Mouse (Mus musculus) megakaryocyte progenitor cell, adult 5-6 weeks (primary cell): ENCODE results near the gene Trim17. TPM values are rescaled to one million over a fixed set of nuclear protein-coding genes. Genes with fewer than 3 reads are reported as not detected.

Source experiments
- ATAC-seq: replicated peaks from 2 replicates; pipeline ENCODE4 v1.8.0; 2016; ENCODE audit warnings: mild to moderate bottlenecking, moderate TSS enrichment, inconsistent platforms; ENCODE audit not compliant: poor library complexity
- total RNA-seq, 2 experiments: library from RNA; stranded (forward) in 1 of 2; stranded (reverse) in 1 of 2; fragments of 157-497, 149-512 nt in 1 of 2; fragments of 200-1000 nt in 1 of 2; gene quantifications; 2 replicates each; pipeline versions ENCODE4 v1.2.3 to v1.2.4; 2015 to 2017

The Trim17 gene
- total RNA-seq (2015), result 0.10 TPM in 1 of 2 replicates, not detected in the other
- not detected in 2 replicates for total RNA-seq (2017)

DNA sequence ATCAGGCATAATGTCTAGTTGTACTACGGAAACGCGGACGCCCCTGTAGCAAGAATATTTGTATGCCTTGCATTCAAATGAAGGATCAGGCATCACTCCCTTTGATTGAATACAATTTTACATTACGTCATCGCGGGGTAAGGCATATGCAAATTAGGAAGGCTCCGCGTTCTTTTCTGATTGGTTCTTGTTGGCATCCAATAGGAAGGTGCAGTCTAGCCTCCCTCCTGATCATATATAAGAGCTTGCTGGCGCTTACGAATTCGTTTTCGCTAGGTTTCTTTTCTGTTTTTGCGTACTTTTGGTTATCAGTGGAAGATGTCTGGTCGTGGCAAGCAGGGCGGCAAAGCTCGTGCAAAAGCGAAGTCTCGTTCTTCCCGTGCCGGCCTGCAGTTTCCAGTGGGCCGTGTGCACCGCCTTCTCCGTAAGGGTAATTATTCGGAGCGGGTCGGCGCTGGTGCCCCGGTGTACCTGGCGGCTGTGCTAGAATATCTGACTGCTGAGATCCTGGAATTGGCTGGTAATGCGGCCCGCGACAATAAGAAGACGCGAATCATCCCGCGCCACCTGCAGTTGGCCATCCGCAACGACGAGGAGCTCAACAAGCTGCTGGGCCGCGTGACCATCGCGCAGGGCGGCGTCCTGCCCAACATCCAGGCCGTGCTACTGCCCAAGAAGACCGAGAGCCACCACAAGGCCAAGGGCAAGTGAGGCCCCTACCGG, at the start of gene Trim17, which contains the start of gene Hist3h2a:
TSS of gene Trim17 (plus strand) at position 266 of the 723 bp plus-strand sequence.
TSS of gene Hist3h2a (plus strand) at position 266 of the 723 bp plus-strand sequence.
- ATAC-seq, result peak; percentile 70

- peak; percentile 43 for ATAC-seq
Observed at GRCm38 (mm10) chr11:58904838-58905237, 49.6 kb upstream of the Trim17 start.

- peak; percentile 26; the same call in 1 of the 2 replicates for ATAC-seq
Observed at GRCm38 (mm10) chr11:58913776-58914175, 40.7 kb upstream of the Trim17 start.

DNA sequence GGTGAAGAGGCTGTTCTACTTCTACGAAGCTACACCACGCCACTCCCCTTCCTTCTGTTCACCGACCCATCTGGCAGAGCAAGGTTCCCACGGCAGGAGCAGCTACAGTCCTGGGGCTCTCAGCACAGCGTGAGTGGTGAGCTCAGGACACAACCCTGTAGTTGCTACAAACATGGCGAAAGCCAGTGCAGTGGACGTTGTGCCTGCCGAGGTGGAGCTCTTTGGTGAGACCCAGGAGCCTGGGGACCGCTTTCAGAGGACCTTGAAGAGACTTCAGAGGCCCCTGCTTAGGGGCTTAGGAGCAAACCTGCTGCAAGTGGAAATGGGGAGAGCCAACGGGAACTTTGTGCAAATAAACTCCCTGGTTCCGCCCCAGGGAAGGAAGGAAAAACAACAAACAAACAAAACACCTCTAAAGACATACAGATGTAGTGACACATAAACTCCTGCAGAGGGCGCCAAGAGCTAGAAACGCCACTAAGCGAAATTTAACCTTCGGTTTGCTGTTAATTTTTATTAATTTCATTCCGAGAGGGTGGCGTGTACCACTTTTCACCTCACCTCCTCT, 39.9 kb upstream of the Trim17 start:
- ATAC-seq, result peak; percentile 33

DNA sequence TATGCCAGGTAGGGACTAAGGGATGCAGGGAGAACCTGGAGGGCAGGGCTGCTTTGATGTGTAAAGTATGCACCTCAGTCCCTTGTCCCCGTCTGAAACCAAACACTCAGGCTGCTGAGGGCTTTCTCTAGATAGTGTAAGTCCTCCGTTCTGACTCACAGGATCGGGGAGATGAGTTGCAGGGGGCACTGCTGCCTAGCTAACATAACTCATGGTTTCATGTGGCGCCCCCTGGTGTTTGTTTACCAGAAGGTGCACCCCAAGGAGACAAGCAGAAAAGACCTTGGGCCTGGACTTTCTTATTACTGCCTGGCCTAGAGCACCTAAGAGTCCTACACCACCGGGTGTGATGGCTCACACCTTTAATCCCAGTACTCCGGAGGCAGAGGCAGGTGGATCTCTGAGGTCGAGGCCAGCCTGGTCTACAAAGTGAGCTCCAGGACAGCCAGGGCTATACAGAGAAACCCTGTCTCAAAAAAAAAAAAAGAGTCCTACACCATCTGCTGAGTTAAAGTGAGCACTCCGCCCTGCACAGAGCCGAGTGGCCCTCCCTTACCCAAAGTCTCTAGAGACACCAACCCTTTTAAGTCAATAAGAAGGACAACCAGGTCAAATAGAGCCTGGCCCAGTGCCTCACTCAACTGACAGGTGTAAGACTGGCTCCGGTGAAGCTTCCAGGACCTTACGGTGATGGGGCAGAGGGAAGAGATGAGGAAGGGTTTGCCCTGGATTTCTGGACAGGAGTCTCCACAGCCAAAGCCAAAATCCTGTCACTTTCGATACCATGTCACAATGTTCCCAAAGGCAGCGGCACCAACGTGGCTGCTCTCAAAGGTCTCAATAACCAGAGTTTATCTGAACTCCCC, 37.4 kb upstream of the Trim17 start:
- peak; percentile 59 for ATAC-seq

DNA sequence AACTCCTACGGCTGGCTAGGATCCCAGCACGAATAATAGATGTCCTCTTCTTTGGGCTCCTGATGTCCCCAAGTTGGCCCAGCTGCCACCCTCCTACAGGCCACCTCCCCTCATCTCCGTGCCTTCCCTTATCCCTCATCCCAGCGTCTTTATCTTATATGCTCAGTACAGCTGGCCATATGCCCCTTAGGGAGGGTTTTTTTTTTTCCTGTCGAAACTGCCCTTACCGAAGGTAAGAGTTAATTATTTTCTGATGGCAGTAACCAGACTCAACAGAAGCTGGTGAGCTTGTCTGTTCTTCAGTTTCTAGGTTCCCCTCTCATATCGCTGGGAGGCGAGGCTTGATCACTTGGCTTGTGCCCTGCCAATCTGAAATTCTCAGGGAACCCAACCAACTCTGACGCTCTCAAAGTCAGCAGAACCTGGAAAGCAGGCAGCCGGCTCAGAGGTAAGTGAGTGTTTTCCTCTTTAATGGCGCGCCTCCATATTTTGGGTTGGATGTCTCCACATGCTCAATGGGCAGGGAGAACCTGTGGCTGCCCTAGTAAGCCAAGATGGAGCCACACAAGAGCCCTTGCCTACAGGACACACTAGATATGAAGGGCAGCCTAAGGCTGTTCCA, 36.6 kb upstream of the Trim17 start, which contains the start of gene Btnl10:
TSS of gene Btnl10 (plus strand) at position 164 of the 622 bp plus-strand sequence.
- peak; percentile 75 for ATAC-seq

DNA sequence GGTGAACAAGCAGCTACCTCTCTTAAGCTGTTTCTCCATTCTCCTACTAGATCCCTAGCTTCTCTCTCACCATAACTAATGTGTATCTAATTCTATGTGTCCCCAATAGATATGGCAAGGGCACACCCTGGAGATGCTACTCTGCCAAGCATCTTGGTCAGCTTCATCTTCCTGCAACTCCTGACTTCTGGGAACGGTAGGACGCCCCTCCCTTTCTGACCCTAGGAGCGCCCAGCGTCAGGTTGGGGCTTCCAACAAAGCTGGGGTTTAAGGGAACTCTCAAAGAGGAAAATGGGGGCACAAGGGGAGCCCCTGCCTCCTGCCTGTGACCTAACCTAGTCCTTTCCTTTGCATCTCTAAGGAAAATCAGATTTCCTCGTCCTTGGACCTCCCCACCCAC, 35.7 kb upstream of the Trim17 start:
- no peak for ATAC-seq

DNA sequence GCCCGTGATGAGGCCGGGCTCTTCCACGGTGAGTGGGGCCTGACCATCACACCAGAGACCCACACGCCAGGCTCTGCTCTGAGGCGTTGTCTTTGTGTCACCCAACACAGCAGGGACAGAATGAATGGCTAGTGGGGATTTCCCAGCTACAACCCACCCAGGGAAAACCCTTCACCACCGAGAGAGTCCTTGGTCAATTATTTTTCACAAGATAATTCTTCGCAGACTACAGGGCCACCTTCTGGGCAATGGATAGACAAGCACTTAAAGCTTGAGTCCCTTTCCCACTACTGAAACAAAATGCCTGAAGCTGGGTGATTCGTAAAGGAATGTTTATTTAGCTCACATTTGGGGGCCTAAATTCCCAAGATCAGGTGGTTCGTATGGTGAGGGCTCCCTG, 32.1 kb upstream of the Trim17 start:
- no peak for ATAC-seq

DNA sequence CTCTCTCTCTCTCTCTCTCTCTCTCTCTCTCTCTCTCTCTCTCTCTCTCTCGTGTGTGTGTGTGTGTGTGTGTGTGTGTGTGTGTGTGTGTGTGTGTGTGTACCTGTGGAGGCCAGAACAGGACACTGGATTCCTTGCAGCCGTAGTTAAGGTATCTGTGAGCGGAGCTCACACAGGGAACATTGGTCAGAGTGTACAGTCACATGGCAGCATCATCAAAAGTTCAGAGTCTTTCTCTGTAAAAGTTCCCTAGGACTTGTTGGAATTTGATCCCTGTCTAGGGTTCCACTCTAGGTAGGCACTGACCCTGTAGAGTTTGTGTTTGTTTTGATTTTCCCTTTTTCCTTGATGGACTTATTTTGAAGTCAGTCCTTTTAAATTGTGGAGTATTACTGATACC, 27.8 kb upstream of the Trim17 start:
- no peak for ATAC-seq

- ATAC-seq, result no peak
Observed at GRCm38 (mm10) chr11:58927053-58927452, 27.4 kb upstream of the Trim17 start.

- peak; percentile 76 for ATAC-seq
Observed at GRCm38 (mm10) chr11:58927790-58928651, 26.5 kb upstream of the Trim17 start.

- no peak for ATAC-seq
Observed at GRCm38 (mm10) chr11:58929055-58929454, 25.4 kb upstream of the Trim17 start.

- no peak for ATAC-seq
Observed at GRCm38 (mm10) chr11:58929641-58930040, 24.8 kb upstream of the Trim17 start.

- no peak for ATAC-seq
Observed at GRCm38 (mm10) chr11:58930254-58930653, 24.2 kb upstream of the Trim17 start.

- ATAC-seq, result 0 out of 2 replicates have a peak, but pooled peaks have one; percentile 18
Observed at GRCm38 (mm10) chr11:58931576-58931975, 22.9 kb upstream of the Trim17 start.

- ATAC-seq, result 0 out of 2 replicates have a peak, but pooled peaks have one; percentile 7
Observed at GRCm38 (mm10) chr11:58937909-58938308, 16.6 kb upstream of the Trim17 start.

GRCm38 (mm10) chr11:58938322-58939087, 16.0 kb upstream of the Trim17 start, which contains the start of gene Rnf187:
Gene Rnf187 (minus strand): TSS chr11:58938916.
- ATAC-seq, result peak; percentile 99

GRCm38 (mm10) chr11:58939088-58939439, 15.4 kb upstream of the Trim17 start:
- ATAC-seq, result no peak

GRCm38 (mm10) chr11:58944136-58944535, 10.3 kb upstream of the Trim17 start:
- no peak for ATAC-seq
